Mouse (Mus musculus): ENCODE results near the gene Ntm. TPM values are rescaled to one million over a fixed set of nuclear protein-coding genes. Genes with fewer than 3 reads are reported as not detected.

Gene Ntm
- polyA plus RNA-seq, 1 experiment from 2014 or later = 134 TPM

DNA sequence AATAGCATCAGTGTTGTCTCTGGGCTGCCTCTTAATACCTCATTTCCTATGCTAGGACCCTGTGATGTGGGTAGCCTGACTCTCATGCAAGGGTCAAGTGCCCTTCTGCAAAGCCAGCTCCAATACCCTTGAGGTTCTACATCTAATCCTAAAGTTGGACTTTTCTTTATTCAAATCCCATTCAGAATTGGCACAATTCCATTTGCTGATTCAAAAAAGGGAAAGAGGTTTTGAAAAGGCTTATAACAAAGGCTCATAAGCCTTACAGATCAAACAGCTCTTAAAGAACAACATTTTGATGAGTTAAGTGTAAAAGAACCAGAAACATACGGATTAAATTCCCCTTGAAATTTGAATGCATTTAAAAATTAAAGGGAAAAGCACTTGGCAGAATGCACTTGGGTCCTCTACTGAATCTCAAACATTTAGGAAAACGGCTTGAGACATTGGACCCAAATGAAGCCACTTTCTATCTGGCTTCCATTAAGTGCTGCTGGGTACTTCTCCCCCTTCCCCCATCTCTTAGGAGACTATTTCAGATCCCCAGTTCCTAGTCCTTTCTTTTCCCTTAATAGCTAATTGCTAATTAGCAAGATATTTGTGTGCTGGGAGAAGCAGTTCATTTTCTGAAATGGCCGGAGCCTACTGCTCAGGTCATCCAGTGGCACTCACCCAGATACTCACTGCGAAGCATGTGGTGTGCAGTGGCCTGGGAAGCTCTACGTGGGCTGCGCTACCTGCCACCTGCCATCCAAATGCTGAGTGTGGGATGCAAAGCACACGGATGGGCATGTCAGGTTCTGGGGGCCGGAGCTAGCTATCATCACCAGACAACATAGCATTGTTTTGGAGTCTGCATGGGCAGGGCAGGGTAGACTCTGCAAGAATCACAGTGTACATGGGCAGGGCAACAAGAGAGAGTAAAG, 720.2 kb downstream of the Ntm start:
- ATAC-seq = no peak
- H3K4me3 ChIP-seq (replicated peaks; ENCODE audit: low read length) = no peak overlapping the region
- H3K4me1 ChIP-seq (replicated peaks; ENCODE audit: control insufficient read depth, insufficient read depth, low read length) = peaks cover 12% of the 10 kb centered on the region
- H3K4me2 ChIP-seq (ENCODE audit: low read length) = no peak overlapping the region
- 26% methylated on average over 8 of the region's 8 CpGs for WGBS
- no peaks in the 10 kb centered on the region for H3K36me3 ChIP-seq (ENCODE audit: control insufficient read depth, insufficient read depth)
- no peak overlapping the region for H3K9ac ChIP-seq (replicated peaks; ENCODE audit: low read depth, low read length)
- H3K9me3 ChIP-seq (ENCODE audit: control insufficient read depth, low read length) = no peaks in the 10 kb centered on the region
- no peak overlapping the region for H3K27ac ChIP-seq (ENCODE audit: low read length)
- no peaks in the 10 kb centered on the region for H3K27me3 ChIP-seq (replicated peaks; ENCODE audit: control insufficient read depth, insufficient read depth, low read length)

- Histone ChIP-seq H3K27ac (ENCODE audit: low read length) (no peak overlapping the region), H3K4me1 (replicated peaks; ENCODE audit: control insufficient read depth, insufficient read depth, low read length) (peaks cover 8% of the 10 kb centered on the region), H3K4me3 (replicated peaks; ENCODE audit: low read length) (no peak overlapping the region), H3K4me2 (ENCODE audit: low read length) (no peak overlapping the region), H3K27me3 (replicated peaks; ENCODE audit: control insufficient read depth, insufficient read depth, low read length) (no peaks in the 10 kb centered on the region), H3K9me3 (ENCODE audit: control insufficient read depth, low read length) (no peaks in the 10 kb centered on the region), H3K36me3 (ENCODE audit: control insufficient read depth, insufficient read depth) (no peaks in the 10 kb centered on the region), H3K9ac (replicated peaks; ENCODE audit: low read depth, low read length) (no peak overlapping the region)
- WGBS = 85% methylated on average over 2 of the region's 2 CpGs
- no peak for ATAC-seq
These were observed 722.1 kb downstream of the Ntm start for GRCm38 (mm10) chr9:29240797-29241196.

GRCm38 (mm10) chr9:29238973-29239372, 724.0 kb downstream of the Ntm start:
- H3K27me3 ChIP-seq (replicated peaks; ENCODE audit: control insufficient read depth, insufficient read depth, low read length) = no peaks in the 10 kb centered on the region
- no peak for ATAC-seq

GRCm38 (mm10) chr9:29236752-29237151, 726.2 kb downstream of the Ntm start:
- Histone ChIP-seq H3K9me3 (ENCODE audit: control insufficient read depth, low read length) (no peaks in the 10 kb centered on the region), H3K4me3 (replicated peaks; ENCODE audit: low read length) (no peak overlapping the region), H3K4me1 (replicated peaks; ENCODE audit: control insufficient read depth, insufficient read depth, low read length) (no peaks in the 10 kb centered on the region), H3K4me2 (ENCODE audit: low read length) (no peak overlapping the region), H3K9ac (replicated peaks; ENCODE audit: low read depth, low read length) (no peak overlapping the region), H3K27ac (ENCODE audit: low read length) (no peak overlapping the region), H3K36me3 (ENCODE audit: control insufficient read depth, insufficient read depth) (no peaks in the 10 kb centered on the region), H3K27me3 (replicated peaks; ENCODE audit: control insufficient read depth, insufficient read depth, low read length) (no peaks in the 10 kb centered on the region)
- no peak for ATAC-seq
- WGBS = 98% methylated on average over 3 of the region's 3 CpGs

More at GRCm38 (mm10) chr9:29238973-29239372, 724.0 kb downstream of the Ntm start:
- H3K4me3 ChIP-seq (replicated peaks; ENCODE audit: low read length) = no peak overlapping the region
- H3K4me2 ChIP-seq (ENCODE audit: low read length) = no peak overlapping the region
- no peak overlapping the region for H3K9ac ChIP-seq (replicated peaks; ENCODE audit: low read depth, low read length)
- H3K27ac ChIP-seq (ENCODE audit: low read length) = no peak overlapping the region
- peaks cover 8% of the 10 kb centered on the region for H3K4me1 ChIP-seq (replicated peaks; ENCODE audit: control insufficient read depth, insufficient read depth, low read length)
- H3K9me3 ChIP-seq (ENCODE audit: control insufficient read depth, low read length) = no peaks in the 10 kb centered on the region
- no peaks in the 10 kb centered on the region for H3K36me3 ChIP-seq (ENCODE audit: control insufficient read depth, insufficient read depth)
- WGBS = 91% methylated on average over 3 of the region's 3 CpGs

DNA sequence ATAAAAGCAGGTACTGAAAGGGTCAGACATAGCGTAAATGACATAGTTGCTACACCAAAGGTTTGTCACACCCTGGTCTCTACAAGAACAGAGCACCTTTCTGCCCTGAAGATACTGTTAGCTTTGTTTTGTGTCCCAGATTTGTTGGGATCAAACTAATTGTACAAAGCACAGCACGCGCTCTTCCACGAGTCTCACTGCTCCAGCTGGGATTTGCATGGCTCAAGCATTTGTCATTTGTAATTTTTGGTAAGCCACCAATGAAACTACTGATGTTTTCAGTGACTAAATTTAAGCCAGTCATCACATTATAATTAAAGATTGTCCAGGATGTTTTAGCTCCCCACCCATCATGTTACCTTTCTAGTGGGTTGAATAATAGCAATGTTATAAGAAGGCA, 735.2 kb downstream of the Ntm start:
- Histone ChIP-seq H3K36me3 (ENCODE audit: control insufficient read depth, insufficient read depth) (no peaks in the 10 kb centered on the region), H3K4me2 (ENCODE audit: low read length) (no peak overlapping the region), H3K27ac (ENCODE audit: low read length) (no peak overlapping the region), H3K4me3 (replicated peaks; ENCODE audit: low read length) (no peak overlapping the region), H3K9me3 (ENCODE audit: control insufficient read depth, low read length) (no peaks in the 10 kb centered on the region), H3K27me3 (replicated peaks; ENCODE audit: control insufficient read depth, insufficient read depth, low read length) (0 out of 2 replicates have a peak, but pooled peaks cover 2% of the 10 kb centered on the region), H3K9ac (replicated peaks; ENCODE audit: low read depth, low read length) (no peak overlapping the region), H3K4me1 (replicated peaks; ENCODE audit: control insufficient read depth, insufficient read depth, low read length) (peaks cover 5% of the 10 kb centered on the region; the same call in 1 of the 2 replicates)
- WGBS = 81% methylated on average over 4 of the region's 4 CpGs
- no peak for ATAC-seq

DNA sequence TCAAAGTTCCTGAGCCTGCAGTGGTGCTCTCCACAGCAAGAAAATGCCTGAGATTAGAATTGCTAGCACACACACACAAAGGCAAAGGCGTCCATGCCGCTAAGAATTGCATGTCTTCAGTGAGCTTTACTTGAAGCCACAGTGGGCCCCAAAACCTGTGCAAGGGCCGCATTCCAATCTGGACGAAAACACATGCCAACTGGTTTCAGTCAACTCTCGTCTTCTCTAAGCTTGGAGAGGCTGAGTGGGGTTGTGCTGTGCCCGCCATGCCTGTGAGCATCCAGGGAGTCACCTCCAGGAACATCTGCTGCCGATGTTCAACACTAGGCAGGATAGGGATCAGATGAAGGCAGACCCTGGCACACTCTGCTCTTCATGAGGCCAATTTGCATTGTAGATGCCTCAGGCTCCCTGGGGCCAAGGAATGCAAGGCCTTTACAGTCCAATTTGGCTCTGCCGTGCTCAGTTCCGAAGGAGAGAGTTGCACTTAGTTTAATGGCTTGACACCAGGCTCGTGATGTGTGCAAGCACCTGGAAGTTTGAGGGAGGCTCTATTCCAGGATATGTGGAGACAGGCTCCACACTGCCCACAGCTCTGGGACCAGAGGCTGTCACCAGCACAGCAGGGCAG, 739.9 kb downstream of the Ntm start:
- H3K9me3 ChIP-seq (ENCODE audit: control insufficient read depth, low read length) = no peaks in the 10 kb centered on the region
- no peak overlapping the region for H3K4me3 ChIP-seq (replicated peaks; ENCODE audit: low read length)
- 48% methylated on average over 10 of the region's 10 CpGs for whole genome bisulfite sequencing
- H3K27ac ChIP-seq (ENCODE audit: low read length) = no peak overlapping the region
- no peaks in the 10 kb centered on the region for H3K36me3 ChIP-seq (ENCODE audit: control insufficient read depth, insufficient read depth)
- peaks cover 19% of the 10 kb centered on the region for H3K4me1 ChIP-seq (replicated peaks; ENCODE audit: control insufficient read depth, insufficient read depth, low read length)
- H3K27me3 ChIP-seq (replicated peaks; ENCODE audit: control insufficient read depth, insufficient read depth, low read length) = 0 out of 2 replicates have a peak, but pooled peaks cover 2% of the 10 kb centered on the region
- H3K9ac ChIP-seq (replicated peaks; ENCODE audit: low read depth, low read length) = no peak overlapping the region
- no peak overlapping the region for H3K4me2 ChIP-seq (ENCODE audit: low read length)
- no peak for ATAC-seq

DNA sequence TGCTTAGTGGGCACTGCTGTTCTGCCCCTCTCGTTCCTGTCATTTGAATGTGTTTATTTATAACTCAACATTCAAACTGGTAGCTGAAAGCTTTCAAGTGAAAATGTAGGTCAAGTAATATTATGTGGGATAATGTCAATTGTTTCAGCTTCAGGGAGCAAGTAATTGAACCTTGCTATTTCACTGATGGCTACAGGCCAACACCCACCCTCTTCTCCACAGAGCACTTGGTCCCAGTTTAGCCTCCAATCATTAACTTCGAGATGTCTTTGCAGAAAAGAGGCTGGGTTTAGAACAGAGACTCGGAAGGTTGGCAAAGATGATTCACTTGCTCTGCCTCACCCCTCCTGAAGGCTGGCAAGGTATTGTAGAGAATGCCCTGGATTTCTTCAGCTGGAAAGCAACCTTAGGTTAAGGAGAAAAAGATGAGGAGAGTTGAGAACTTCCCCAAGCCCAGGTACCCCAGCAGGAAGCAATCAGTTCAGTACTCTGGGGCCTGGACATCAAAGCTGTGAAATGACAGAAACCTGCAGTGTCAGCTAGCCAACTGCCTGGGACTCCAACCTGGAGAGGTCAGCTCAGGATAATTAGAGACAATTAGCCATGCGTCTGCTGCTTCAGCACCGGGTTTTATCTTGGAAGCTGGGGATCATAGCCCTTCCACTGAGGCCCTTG, 741.9 kb downstream of the Ntm start:
- 10% methylated on average over 5 of the region's 5 CpGs for WGBS
- H3K36me3 ChIP-seq (ENCODE audit: control insufficient read depth, insufficient read depth) = no peaks in the 10 kb centered on the region
- H3K9ac ChIP-seq (replicated peaks; ENCODE audit: low read depth, low read length) = no peak overlapping the region
- no peaks in the 10 kb centered on the region for H3K9me3 ChIP-seq (ENCODE audit: control insufficient read depth, low read length)
- H3K4me2 ChIP-seq (ENCODE audit: low read length) = no peak overlapping the region
- no peak for ATAC-seq
- no peak overlapping the region for H3K4me3 ChIP-seq (replicated peaks; ENCODE audit: low read length)
- no peak overlapping the region for H3K27ac ChIP-seq (ENCODE audit: low read length)
- H3K4me1 ChIP-seq (replicated peaks; ENCODE audit: control insufficient read depth, insufficient read depth, low read length) = peaks cover 22% of the 10 kb centered on the region
- 0 out of 2 replicates have a peak, but pooled peaks cover 2% of the 10 kb centered on the region for H3K27me3 ChIP-seq (replicated peaks; ENCODE audit: control insufficient read depth, insufficient read depth, low read length)

DNA sequence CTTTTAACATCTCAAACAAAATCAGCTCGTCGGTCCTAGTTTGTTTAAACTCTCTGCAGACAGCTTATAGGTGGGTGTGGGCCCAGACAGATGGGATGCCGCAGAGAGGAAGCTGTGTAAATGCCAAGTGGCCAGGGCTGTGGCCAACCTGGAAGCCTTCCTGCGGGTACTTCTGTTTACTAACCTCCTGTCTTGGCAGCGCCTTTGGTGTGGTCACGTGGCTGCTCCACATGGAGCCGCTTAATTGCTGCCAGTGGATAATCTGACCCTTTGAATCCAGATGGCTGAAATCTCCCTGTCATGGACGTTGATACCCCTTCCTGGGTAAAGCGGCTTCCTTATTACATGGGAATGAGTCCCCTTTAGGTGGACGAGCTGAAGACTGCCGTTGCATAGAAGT, 742.4 kb downstream of the Ntm start:
- Histone ChIP-seq H3K36me3 (ENCODE audit: control insufficient read depth, insufficient read depth) (no peaks in the 10 kb centered on the region), H3K9me3 (ENCODE audit: control insufficient read depth, low read length) (no peaks in the 10 kb centered on the region), H3K4me1 (replicated peaks; ENCODE audit: control insufficient read depth, insufficient read depth, low read length) (peaks cover 22% of the 10 kb centered on the region), H3K4me3 (replicated peaks; ENCODE audit: low read length) (no peak overlapping the region), H3K27ac (ENCODE audit: low read length) (no peak overlapping the region), H3K9ac (replicated peaks; ENCODE audit: low read depth, low read length) (no peak overlapping the region), H3K27me3 (replicated peaks; ENCODE audit: control insufficient read depth, insufficient read depth, low read length) (no peaks in the 10 kb centered on the region), H3K4me2 (ENCODE audit: low read length) (no peak overlapping the region)
- ATAC-seq = peak; percentile 59
- 17% methylated on average over 11 of the region's 11 CpGs for WGBS

- no peaks in the 10 kb centered on the region for H3K36me3 ChIP-seq (ENCODE audit: control insufficient read depth, insufficient read depth)
- WGBS = 76% methylated on average over 7 of the region's 7 CpGs
- H3K9ac ChIP-seq (replicated peaks; ENCODE audit: low read depth, low read length) = no peak overlapping the region
- no peaks in the 10 kb centered on the region for H3K27me3 ChIP-seq (replicated peaks; ENCODE audit: control insufficient read depth, insufficient read depth, low read length)
- peaks cover 18% of the 10 kb centered on the region for H3K4me1 ChIP-seq (replicated peaks; ENCODE audit: control insufficient read depth, insufficient read depth, low read length)
- H3K27ac ChIP-seq (ENCODE audit: low read length) = no peak overlapping the region
- H3K4me2 ChIP-seq (ENCODE audit: low read length) = no peak overlapping the region
- H3K4me3 ChIP-seq (replicated peaks; ENCODE audit: low read length) = no peak overlapping the region
- no peak for ATAC-seq
- no peaks in the 10 kb centered on the region for H3K9me3 ChIP-seq (ENCODE audit: control insufficient read depth, low read length)
These were observed 745.0 kb downstream of the Ntm start for GRCm38 (mm10) chr9:29217951-29218350.
